Mouse (Mus musculus) cortical plate, adult 2 months (tissue): ENCODE data around the gene Crtac1.

ENCODE experiments used
- CTCF ChIP-seq: fragments of 200-500 bp; IDR thresholded peaks from 2 replicates; pipeline ENCODE4 v1.5.1; 2011; ENCODE audit warnings: mild to moderate bottlenecking, control low read depth, low read length; ENCODE audit not compliant: insufficient read depth; ENCODE audit errors: extremely low read depth
- POLR2A ChIP-seq: fragments of 200-500 bp; IDR thresholded peaks from 2 replicates; pipeline ENCODE4 v1.6.1; 2011; ENCODE audit warnings: mild to moderate bottlenecking, low read length, control low read depth; ENCODE audit not compliant: insufficient read depth; ENCODE audit errors: extremely low read depth

DNA sequence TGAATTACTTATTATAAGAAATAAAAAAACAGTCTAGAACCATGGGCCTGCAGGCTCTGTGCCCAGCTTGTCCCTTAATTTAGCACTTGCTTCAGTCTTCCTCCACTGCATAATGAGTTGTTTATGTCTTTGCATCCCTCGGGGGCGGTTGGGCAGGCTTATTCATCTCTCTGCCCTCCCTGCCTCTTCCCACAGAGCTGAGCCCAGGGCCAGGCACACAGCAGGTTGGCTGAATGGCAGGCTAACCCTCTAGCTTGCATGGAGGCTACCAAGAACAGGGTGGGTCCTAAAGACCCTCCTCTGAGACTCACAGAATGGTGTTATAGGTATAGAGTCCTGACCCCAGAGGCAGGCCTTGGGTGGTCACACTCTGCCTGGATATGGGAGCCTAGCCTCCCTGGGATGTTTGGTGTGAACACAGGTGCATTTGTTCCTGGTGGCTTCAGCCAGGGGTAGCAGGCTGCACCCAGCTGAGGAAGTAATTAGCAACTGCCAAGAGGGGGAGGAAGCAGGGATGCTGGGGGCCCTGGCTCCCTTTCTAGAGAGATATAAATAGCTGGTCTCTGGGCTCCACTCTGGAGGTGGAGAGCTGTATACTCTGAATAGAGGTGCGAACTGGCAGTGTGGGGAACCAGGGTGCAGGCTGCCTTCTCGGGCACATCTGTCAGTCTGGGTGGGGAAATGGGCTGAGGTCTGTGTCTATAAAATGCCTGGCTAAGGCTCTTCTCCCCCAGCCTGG, 193.8 kb downstream of the Crtac1 start:
- TF ChIP-seq POLR2A (no peak), CTCF (no peak)
